Mouse (Mus musculus): ENCODE results near the gene Syt2. TPM values are rescaled to one million over a fixed set of nuclear protein-coding genes. Genes with fewer than 3 reads are reported as not detected.

Syt2 gene
- total RNA-seq, 2 experiments from 2014 or later, result not detected

DNA sequence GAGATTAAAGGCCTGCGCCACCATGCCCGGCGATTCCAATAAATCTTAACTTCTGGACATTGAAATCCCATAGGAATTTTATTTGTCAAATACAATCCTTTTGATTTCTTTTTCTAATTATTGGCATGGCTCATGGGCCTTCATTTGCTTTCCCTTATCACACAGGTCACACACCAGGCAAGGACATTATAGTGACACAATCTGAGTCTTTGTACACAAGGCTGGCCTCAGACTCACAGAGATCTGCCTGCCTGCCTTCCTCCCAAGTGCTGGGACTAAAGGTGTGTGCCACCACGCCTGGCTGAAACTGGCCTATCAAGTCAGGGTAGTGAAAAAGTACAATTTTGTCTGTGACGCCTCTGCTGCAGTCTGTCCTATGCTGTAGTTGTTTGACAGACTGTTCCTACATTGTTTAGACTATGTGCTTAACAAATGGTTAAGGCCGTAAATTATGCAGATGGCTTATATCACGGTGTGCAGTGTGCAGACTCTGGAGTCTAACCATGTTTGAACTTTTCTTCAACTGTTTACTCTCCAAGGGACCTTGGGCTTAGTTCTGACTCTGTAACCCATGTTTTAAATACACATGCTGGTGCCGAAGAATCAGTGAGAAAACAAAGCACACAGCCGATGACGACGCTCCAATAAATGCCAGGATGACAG lies 117.4 kb downstream of the Syt2 start:
- DNase-seq, result no peak
- intact Hi-C loops (cut with DNase I), result no loop called here

DNA sequence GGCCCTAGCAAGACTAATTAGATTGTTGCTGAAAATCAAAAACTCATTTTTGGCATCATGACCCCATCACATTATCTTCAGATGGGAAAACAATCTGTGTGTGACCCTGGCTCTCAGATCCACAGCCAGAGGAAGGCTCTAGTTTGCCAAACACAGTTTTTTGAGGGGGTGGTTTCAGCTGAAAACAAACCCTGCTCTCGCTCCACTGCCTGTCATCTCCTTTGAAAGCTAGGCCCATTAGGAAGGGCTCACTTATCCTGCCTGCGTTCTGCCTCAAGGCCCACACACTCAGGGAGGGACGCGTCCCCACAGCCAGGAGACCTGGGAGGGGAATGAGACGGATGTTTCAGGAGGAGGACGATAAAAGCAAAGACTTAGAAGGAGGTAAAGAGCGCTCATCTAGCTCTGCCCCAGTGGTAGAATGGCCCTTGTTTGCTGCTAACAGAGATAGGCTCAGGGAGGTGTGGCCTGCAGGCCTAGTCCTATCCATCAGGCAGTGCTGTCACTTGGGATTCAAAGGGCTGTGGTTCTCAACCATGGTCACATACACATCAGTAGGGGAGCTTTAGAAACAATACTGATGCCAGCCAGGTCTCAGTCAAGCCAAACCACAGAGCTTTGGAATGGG lies 118.5 kb downstream of the Syt2 start:
- intact Hi-C loops (cut with DNase I), result no loop called here
- no peak for DNase-seq

DNA sequence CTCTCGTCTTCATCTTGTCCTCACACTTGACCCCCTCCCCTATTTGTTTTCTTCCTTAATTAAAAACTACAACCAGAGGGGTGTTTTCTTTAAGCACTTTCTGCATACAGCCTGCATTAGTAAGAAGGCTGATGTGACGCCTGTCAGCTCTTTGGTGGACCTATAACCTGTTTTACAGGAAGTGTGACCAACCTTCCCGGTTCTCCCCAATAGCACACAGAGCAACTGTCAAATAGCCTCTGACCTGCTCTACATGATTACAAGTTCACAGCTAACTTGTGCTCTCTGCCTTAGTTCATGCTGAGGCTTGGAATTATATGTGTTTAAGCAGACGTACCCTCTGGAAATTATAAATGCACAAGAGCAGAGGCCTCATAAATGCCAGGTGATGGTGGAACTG lies 120.0 kb downstream of the Syt2 start:
- intact Hi-C loops (cut with DNase I), result no loop called here
- no peak for DNase-seq

DNA sequence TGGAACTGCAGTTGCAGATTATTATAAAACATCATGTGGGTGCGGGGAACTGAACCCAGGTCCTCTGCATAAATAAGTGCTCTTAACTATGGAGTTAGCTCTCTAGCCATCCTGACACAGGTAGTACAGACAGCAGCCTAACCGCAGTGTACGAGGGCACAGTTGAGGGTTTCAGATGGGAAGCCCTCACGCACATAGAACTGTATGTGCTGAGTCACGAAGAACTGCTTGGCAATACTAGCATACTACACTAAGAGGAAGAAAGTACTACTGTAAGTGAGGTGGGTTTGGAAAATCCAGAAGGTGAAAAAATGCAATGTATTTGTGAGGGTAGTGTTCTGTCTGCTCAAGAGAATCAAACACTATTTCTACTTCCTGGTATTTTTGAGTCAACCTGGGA lies 123.8 kb downstream of the Syt2 start:
- intact Hi-C loops (cut with DNase I), result no loop called here
- no peak for DNase-seq

DNA sequence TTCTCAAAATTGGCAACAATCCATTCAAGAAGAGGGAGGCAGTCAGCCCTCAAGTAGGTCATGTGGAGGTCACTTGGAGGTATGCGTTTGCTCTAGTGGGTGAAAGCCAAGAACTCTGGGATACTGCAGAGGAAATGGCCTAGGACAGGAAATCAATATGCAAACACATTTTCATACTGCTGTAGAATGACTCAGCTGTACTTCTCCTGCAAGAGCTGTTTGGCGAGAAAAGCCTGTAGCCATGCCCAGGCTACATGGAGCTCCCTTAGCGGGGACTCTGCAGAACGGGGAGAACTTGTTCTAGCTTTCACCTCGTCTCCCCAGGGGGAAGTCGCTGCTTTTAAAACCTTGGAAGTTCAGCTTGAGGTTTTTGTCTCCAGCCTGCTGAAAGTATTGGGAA lies 124.9 kb downstream of the Syt2 start:
- peak in 1 of 2 experiments; percentile 72 for DNase-seq
- intact Hi-C loops (cut with DNase I), result no loop called here

DNA sequence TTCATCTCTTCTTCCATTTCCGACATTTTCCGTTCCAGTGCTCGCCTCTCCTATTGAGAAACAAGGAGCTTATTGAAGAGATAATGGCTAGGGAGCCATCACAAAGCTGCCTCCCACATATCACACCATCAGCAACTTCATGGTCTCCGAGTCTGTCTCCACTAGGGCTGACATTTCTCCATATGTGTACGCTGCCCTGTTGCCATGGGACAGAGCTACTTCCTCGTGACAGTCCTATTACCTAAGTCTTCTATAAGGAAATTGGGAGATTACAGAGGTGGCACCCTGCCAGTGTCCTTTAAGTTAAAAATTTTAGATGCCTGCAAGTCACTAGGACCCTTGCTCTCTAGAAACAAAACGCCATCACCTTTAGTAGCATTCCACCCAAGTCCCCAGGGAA lies 125.5 kb downstream of the Syt2 start:
- intact Hi-C loops (cut with DNase I), result no loop called here
- no peak for DNase-seq

DNA sequence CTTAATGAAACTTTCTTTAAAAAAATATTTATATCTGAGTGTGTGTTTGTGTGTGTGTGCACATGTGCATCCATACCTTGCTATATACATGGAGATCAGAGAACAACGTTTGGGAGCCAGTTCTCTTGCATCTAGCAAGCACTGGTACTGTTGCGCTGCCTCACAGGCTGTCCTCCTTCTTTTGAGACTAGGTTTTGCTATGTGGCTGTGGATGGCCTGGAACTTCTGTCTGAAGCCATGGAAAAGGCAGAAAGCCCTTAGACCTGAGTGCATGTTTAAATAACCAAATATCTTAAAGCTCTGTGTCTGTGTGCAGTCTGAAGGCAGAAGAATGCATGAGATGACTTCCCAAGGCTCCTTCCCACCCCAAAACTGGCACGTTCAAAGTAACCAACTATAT lies 126.3 kb downstream of the Syt2 start:
- DNase-seq, result no peak
- intact Hi-C loops (cut with DNase I), result no loop called here

DNA sequence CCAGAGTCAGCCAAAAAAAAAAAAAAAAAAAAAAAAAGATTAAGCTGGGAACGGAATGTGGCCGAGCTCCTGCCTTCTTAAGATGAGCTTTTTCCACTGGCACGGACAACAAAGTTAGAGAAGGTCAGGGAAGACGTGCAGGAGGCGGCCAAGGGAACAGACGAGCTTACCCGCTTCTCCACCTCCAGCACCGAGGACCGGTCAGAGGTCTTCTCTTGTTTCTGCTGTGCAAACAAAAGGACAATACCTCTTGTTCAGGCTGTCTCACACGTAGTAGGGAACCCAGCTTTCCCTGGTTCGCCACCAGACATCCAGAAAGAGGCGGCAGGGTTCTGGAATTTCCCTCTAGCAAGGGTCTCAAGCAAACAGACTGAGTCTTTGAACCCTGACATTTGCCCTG lies 126.8 kb downstream of the Syt2 start:
- intact Hi-C loops (cut with DNase I), result no loop called here
- no peak for DNase-seq

DNA sequence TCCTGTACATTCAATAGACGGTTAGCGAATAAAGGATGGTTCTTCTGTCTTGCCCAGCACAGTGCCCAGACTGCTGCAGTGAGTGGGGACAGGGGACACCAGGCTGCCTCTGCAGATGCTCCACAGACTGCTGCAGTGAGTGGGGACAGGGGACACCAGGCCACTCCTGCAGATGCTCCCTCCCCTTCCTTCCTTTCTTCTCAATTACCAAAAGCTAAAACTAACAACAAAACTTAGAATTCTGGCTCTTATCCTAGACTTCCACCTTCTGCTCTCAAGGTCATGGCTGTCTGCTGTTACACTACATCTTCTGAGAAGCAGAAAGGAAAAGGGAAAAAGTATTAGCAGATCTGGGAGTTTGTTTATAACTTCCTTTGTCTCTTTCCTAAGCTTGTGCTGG lies 127.8 kb downstream of the Syt2 start:
- intact Hi-C loops (cut with DNase I), result no loop called here

DNA sequence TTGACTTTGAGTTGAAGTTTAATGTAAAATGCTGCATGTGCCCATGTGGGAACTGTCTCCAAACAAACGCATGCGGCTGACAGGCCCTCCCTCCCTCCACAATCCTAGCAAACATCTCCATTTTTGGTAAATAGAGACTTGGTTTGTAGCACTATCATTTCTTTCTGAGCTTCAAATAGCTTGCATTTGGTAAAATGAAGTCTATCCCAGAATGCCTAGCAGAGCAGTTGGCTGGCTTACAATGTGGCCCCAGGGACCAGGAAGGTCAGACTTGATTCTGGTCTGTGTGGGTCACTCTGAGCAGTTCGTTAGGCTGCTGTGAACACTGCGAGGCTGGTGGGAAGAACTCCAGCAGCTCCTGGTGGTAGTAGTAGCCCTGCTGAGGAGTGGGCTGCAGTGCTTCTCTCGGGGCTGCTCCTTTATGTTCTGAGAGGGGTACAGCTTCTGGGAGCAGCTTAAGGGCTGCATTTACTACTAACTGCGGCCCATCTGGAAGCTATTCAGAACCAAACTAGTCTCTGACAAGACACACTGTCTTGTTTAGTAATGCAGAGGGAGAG lies 128.3 kb downstream of the Syt2 start:
- DNase-seq, result peak; percentile 35 to 60
- intact Hi-C loops (cut with DNase I), result no loop called here

More for the DNA sequence above, 127.8 kb downstream of the Syt2 start:
- no peak for DNase-seq

DNA sequence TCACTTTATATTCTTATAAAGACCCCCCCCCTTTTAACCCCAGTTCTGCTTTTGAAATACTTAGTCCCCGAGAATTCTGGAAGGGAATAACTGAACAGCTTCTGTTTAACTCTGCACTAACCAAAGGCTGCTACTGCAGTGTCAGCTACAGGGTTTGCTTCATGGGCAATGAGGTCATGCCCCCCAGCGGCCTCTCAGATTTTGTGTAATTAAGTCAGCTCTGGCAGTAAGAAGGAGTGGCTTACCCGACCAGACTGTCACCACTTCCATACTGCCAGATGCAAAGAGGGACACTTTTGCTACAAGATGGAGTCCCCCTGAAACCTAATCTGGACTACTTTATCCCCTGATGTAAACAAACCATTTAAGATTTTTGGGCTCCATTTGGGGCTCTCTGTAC lies 129.2 kb downstream of the Syt2 start:
- DNase-seq, result no peak
- intact Hi-C loops (cut with DNase I), result no loop called here

DNA sequence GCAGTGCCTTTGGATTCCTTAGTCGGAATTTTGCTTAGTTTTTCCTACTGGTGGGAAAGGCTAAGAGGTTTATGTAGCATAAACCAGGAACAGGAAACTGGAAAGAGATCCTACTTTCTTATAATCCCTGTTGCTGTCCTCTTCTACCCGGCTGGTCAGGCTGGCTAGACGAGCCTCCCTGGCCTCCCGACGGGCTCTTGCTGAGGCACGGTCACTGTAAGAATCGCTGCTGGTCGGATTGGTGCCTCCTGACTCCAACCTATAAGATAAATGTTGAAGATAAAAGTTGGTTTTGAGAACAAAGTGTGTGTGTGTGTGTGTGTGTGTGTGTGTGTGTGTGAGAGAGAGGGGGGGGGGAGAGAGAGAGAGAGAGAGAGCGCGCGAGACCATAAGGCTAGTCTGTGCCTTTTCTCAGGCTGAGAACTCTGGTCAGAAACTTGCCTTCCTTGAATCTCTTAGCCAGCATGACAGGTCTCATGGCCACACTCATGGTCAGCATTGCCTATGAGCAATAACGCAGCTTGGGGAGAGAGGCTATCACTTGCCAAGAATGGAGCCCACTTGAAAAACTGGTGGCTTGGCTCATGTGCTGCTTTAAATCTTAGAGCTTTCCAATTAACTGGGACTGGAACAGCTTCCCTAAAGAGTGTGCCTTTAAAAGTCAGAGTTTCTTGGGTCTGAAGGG lies 130.9 kb downstream of the Syt2 start:
- no peak for DNase-seq
- intact Hi-C loops (cut with DNase I), result no loop called here

DNA sequence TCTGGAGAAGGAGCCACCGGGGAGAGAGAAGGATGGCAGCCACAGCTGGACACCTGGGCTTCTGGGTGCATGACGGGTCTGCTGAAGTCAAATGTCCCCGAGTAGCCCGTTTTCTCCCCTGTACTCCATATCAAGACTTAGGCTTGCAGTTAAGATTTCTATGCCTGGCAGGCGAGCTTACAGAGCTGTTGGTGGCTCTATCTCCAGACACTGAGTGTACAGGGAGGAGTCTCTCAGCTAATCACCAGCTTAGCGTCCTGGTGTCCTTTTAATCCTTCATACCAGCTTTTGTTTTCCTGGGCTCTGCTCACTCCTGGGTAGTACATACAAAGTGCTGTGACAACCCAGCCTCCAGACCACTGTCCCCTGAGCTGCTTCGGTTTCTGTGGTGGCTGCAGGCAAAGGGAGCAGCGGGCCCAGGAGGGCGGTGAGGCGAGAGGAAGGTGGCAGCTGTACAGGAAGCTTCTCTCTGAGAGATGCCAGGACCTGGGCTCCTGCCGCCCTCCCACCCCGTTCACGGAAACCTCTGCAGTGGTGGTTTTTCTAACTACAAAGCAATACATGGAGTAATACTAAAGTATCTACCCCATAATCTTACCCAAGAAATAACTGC lies 131.6 kb downstream of the Syt2 start:
- intact Hi-C loops (cut with DNase I), result no loop called here
- no peak for DNase-seq

DNA sequence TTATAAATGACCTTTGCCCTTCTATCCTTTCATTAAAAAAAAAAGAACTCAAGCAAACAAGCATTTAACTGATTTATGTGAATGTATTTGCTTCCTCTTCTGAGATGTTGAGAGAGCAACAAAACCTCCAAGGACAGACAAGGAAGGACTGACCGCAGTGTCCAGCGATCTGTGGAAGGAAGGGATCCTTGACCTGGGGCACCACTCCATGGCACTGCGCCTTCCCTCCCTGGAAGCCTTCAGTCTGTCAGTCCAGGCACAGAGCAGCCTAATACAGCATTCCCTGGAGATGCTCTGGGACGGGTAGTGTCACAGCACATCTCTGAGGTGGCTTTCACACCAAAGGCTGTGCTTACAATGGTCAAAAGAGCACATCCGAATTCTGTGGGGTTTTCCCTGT lies 136.3 kb downstream of the Syt2 start:
- DNase-seq, result no peak
- intact Hi-C loops (cut with DNase I), result no loop called here

DNA sequence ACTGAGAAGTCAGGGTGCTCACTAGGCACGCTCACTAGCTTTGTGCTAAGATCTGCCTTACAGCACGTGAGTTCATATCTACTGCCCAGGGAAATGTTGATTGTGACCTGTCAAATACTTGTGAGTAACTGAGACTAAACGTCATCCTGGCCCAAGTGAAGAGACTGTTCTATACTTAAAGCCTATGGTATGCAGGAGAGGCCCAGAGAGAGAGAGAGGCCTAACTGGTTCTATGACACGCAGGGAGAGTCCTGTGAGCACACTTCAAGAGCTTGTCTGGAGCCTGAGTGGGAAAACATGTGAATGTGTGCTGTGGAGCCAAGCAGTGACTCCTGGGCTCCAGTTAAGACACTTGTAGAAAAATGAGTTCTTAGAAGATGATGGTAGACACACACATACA lies 137.5 kb downstream of the Syt2 start:
- intact Hi-C loops (cut with DNase I), result no loop called here
- no peak for DNase-seq

DNA sequence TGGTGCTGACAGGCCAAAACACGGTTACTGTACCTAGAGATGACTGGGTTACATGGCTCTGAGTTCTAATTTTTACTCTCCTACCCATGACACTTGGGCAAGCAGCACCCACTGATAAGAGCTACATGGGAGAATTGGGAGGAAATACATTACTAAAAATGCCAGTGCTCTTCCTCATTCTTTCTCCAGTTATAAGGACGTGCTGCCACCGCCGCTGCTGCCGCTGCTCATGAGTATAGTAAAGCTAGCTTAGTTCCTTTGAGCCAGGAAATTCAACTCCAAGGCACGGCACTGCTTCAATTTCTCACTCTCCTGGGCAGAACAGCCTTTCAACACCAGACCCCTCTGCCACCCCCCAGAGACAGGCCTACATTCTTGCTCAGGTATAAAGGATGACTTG lies 138.0 kb downstream of the Syt2 start:
- DNase-seq, result no peak
- intact Hi-C loops (cut with DNase I), result no loop called here

DNA sequence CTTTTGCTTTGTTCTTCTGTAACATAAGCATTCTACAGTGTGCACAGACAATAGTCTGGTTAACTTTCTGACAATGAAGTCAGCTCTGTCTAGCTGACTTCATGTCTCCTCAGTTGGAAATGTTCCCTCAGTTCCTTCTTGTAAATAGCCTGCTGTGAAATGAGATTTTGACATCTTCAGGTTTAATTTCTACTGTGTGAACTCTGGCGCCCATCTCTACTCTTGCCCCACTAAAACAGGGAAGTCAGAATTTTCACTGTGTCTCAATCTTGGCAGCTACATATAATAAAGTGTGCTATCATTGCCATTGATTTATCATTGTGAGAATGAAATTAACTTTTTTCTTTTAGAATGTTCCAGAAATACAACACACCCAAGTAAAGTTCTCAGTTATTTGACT lies 138.4 kb downstream of the Syt2 start:
- intact Hi-C loops (cut with DNase I), result no loop called here

DNA sequence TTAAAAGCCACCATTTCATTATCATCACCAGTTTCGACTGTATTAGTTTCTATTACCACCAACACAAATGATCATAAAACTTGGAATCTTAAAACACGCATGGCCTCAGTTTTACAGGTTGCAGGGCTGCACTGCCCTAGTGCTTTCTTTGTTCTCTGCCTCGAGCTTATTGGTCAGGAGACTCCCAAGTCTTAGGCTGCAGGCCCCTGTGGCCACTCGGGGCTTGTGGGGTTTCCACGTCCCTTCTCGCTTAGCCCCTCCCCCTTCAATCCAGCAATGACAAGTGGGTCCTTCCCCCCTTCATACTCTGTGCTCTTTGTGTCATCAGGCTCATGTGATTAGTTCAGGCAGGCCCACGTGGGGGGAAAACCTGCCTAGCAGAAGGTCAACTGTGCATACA lies 141.6 kb downstream of the Syt2 start:
- intact Hi-C loops (cut with DNase I), result no loop called here
- DNase-seq, result no peak

More for the DNA sequence above, 138.4 kb downstream of the Syt2 start:
- no peak for DNase-seq

DNA sequence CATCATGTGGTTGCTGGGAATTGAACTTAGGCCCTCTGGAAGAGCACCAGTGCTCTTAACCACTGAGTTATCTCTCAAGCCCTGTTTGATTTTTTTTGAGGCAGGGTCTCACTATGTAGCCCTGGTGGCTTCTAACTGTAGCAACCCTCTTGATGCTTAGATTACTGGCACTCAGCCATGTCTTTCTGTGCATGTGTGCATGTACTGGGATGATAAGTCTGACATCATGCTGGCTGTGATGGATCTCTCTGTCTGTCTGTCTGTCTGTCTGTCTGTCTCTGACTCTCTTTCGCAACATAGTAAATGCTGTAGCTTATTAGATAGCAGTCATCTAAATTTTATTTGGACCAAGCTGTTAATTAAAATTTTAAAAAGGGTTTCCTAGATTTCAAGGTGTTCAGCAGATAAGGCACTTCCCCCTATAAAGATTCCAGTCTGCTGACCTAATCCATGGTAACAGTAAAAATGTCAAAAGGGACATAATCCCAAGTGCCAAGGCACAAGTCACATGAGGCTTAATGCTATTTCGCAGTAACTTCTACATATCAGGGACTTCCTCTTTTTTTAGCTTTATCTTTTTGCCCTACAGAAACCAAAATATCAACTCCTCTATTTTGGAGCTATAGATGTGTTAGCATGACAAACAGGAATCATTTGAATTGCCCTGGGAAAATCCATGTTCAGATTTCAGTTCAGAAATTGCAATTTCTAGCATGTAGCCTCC lies 144.4 kb downstream of the Syt2 start:
- intact Hi-C loops (cut with DNase I), result no loop called here
- no peak for DNase-seq

DNA sequence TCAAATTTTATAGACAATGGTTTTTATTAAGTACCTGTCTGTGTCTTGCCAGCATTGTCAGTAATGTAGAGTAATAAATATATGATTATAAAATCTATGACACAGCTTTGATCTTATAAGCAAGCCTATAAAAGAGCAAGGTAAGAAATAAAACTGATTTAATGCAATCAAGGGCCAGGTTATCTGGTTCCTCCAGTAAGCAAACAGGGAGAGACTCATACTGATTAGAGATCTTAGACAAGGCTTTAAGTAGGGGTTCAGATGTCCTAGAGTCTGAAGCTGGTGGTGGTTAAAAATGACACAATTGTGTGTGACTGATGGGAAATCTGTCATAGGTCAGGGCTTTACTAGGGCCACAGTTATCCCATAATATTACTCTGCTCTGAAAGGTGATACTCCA lies 145.0 kb downstream of the Syt2 start:
- DNase-seq, result no peak
- intact Hi-C loops (cut with DNase I), result no loop called here

DNA sequence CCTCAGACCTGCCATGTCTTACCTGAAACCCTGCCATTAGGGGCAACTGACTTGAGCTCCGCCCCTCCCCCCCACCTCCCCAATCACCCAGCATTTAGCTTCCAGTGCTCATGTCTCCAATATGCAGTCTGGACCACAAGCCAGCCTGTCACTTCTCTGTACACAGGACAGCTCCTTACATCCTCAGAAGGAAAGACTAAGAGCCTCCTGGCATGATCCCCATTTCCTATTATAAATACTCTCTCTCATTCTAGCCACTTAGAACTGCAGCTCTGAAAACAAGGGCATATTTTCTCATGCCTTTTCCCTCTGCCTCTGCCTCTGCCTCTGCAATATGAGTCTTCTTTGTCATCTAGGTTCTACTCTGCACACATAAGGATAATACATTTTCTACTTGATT lies 149.6 kb downstream of the Syt2 start:
- intact Hi-C loops (cut with DNase I), result no loop called here
- DNase-seq, result no peak

Measured in gastrocnemius, postnatal 36 days (tissue).